Mouse (Mus musculus) intestine, embryonic 15.5 days (tissue): Measurements from ENCODE around the gene Olfr266. TPM values are rescaled to one million over a fixed set of nuclear protein-coding genes. Genes with fewer than 3 reads are reported as not detected.

ENCODE experiments used
- ATAC-seq: fragments of 200-750 bp; cut with Nextera tagmentation; 2 replicates; pipeline ENCODE4 v1.8.0; 2017; ENCODE audit warnings: moderate TSS enrichment, moderate library complexity
- H3K27ac ChIP-seq: fragments of 300-500 bp; sonication (generic); 2 replicates; pipeline ENCODE4 v1.5.1; 2015; ENCODE audit warnings: mild to moderate bottlenecking, inconsistent platforms
- H3K27me3 ChIP-seq: fragments of 300-500 bp; sonication (generic); replicated peaks from 2 replicates; pipeline ENCODE4 v1.6.1; 2015; ENCODE audit warnings: inconsistent platforms
- H3K36me3 ChIP-seq: fragments of 300-500 bp; sonication (generic); 2 replicates; pipeline ENCODE4 v1.6.1; 2015; ENCODE audit warnings: inconsistent platforms
- H3K4me1 ChIP-seq: fragments of 300-500 bp; sonication (generic); replicated peaks from 2 replicates; pipeline ENCODE4 v1.6.1; 2015; ENCODE audit warnings: inconsistent platforms
- H3K4me2 ChIP-seq: fragments of 300-500 bp; sonication (generic); replicated peaks from 2 replicates; pipeline ENCODE4 v1.6.1; 2015; ENCODE audit warnings: mild to moderate bottlenecking, inconsistent platforms
- H3K4me3 ChIP-seq: fragments of 300-500 bp; sonication (generic); replicated peaks from 2 replicates; pipeline ENCODE4 v1.5.1; 2015; ENCODE audit warnings: inconsistent platforms
- H3K9ac ChIP-seq: fragments of 300-500 bp; sonication (generic); 2 replicates; pipeline ENCODE4 v1.6.1; 2015; ENCODE audit warnings: inconsistent platforms
- H3K9me3 ChIP-seq: fragments of 300-500 bp; sonication (generic); 2 replicates; pipeline ENCODE4 v1.6.1; 2016; ENCODE audit warnings: inconsistent platforms
- WGBS: fragments of 180-500 bp; shearing (Covaris S2); methylation state at CpG from one replicate; pipeline ENCODE4 v1.1.7; 2015; 5-methylcytosine and 5-hydroxymethylcytosine counted together
- polyA plus RNA-seq: library from polyadenylated mRNA; unstranded; fragments of >200 nt; fragmentation: Nextera tagmentation; extraction: Ambion mirVana; gene quantifications from 2 replicates; pipeline ENCODE4 v1.2.1, GENCODE M21; 2015

Gene Olfr266
- not detected in 2 replicates for polyA plus RNA-seq

GRCm38 (mm10) chr3:106826187-106826586 lies at the start of gene Olfr266:
Gene Olfr266, minus strand, starts transcription at chr3:106826287.
- Histone ChIP-seq H3K4me2 (no peak within 1 kb of the TSS), H3K9ac (no peak within 1 kb of the TSS), H3K9me3 (no peaks in the 10 kb centered on the region), H3K36me3 (no peaks in the 10 kb centered on the region), H3K4me3 (no peak within 1 kb of the TSS), H3K27ac (no peak within 1 kb of the TSS), H3K4me1 (no peaks in the 10 kb centered on the region), H3K27me3 (no peaks in the 10 kb centered on the region)
- ATAC-seq = no peak
- 91% methylated on average over 1 of the region's 1 CpGs for WGBS

GRCm38 (mm10) chr3:106875626-106876025 lies 49.5 kb upstream of the Olfr266 start:
- no peak overlapping the region for H3K9ac ChIP-seq
- H3K4me1 ChIP-seq = no peaks in the 10 kb centered on the region
- H3K27ac ChIP-seq = no peak overlapping the region
- H3K9me3 ChIP-seq = no peaks in the 10 kb centered on the region
- ATAC-seq = no peak
- no peak overlapping the region for H3K4me3 ChIP-seq
- no peaks in the 10 kb centered on the region for H3K27me3 ChIP-seq
- no peaks in the 10 kb centered on the region for H3K36me3 ChIP-seq
- 97% methylated on average over 1 of the region's 1 CpGs for WGBS
- H3K4me2 ChIP-seq = no peak overlapping the region

- Histone ChIP-seq H3K4me1 (no peaks in the 10 kb centered on the region), H3K36me3 (no peaks in the 10 kb centered on the region), H3K4me3 (no peak overlapping the region), H3K9ac (no peak overlapping the region), H3K9me3 (no peaks in the 10 kb centered on the region), H3K4me2 (no peak overlapping the region), H3K27me3 (no peaks in the 10 kb centered on the region), H3K27ac (no peak overlapping the region)
- ATAC-seq = no peak
These were observed 46.8 kb upstream of the Olfr266 start for GRCm38 (mm10) chr3:106872893-106873292.

GRCm38 (mm10) chr3:106832107-106832506 lies 6.0 kb upstream of the Olfr266 start:
- no peaks in the 10 kb centered on the region for H3K9me3 ChIP-seq
- 74% methylated on average over 1 of the region's 1 CpGs for WGBS
- ATAC-seq = no peak
- H3K36me3 ChIP-seq = no peaks in the 10 kb centered on the region
- no peak overlapping the region for H3K27ac ChIP-seq
- no peak overlapping the region for H3K4me2 ChIP-seq
- no peak overlapping the region for H3K4me3 ChIP-seq
- no peak overlapping the region for H3K9ac ChIP-seq
- H3K4me1 ChIP-seq = no peaks in the 10 kb centered on the region
- no peaks in the 10 kb centered on the region for H3K27me3 ChIP-seq

- no peaks in the 10 kb centered on the region for H3K36me3 ChIP-seq
- no peaks in the 10 kb centered on the region for H3K9me3 ChIP-seq
- no peaks in the 10 kb centered on the region for H3K4me1 ChIP-seq
- no peak overlapping the region for H3K9ac ChIP-seq
- no peak overlapping the region for H3K27ac ChIP-seq
- 83% methylated on average over 2 of the region's 2 CpGs for WGBS
- ATAC-seq = no peak
- H3K4me2 ChIP-seq = no peak overlapping the region
- H3K4me3 ChIP-seq = no peak overlapping the region
- H3K27me3 ChIP-seq = no peaks in the 10 kb centered on the region
These were observed 8.4 kb downstream of the Olfr266 start for GRCm38 (mm10) chr3:106817676-106818075.

GRCm38 (mm10) chr3:106808972-106809695 lies 17.0 kb downstream of the Olfr266 start:
- H3K9ac ChIP-seq = no peak overlapping the region
- no peaks in the 10 kb centered on the region for H3K36me3 ChIP-seq
- ATAC-seq = no peak
- H3K9me3 ChIP-seq = 0 out of 2 replicates have a peak, but pooled peaks cover 4% of the 10 kb centered on the region
- WGBS = 62% methylated on average over 2 of the region's 2 CpGs
- no peaks in the 10 kb centered on the region for H3K4me1 ChIP-seq
- no peak overlapping the region for H3K4me3 ChIP-seq
- H3K27me3 ChIP-seq = no peaks in the 10 kb centered on the region
- no peak overlapping the region for H3K27ac ChIP-seq
- H3K4me2 ChIP-seq = no peak overlapping the region

GRCm38 (mm10) chr3:106798079-106798478 lies 28.0 kb downstream of the Olfr266 start:
- Histone ChIP-seq H3K27ac (no peak overlapping the region), H3K4me1 (no peaks in the 10 kb centered on the region), H3K9me3 (no peaks in the 10 kb centered on the region), H3K27me3 (no peaks in the 10 kb centered on the region), H3K4me3 (no peak overlapping the region), H3K4me2 (no peak overlapping the region), H3K9ac (no peak overlapping the region), H3K36me3 (no peaks in the 10 kb centered on the region)
- no peak for ATAC-seq

- Histone ChIP-seq H3K27ac (no peak within 1 kb of the TSS), H3K36me3 (no peaks in the 10 kb centered on the region), H3K4me3 (no peak within 1 kb of the TSS), H3K4me1 (no peaks in the 10 kb centered on the region), H3K27me3 (no peaks in the 10 kb centered on the region), H3K4me2 (no peak within 1 kb of the TSS), H3K9me3 (no peaks in the 10 kb centered on the region), H3K9ac (no peak within 1 kb of the TSS)
- ATAC-seq = no peak
- 78% methylated on average over 2 of the region's 2 CpGs for WGBS
These were observed 36.2 kb downstream of the Olfr266 start, which contains the start of gene Cd53 for GRCm38 (mm10) chr3:106789930-106790329. Gene Cd53, minus strand, starts transcription at chr3:106790149.

GRCm38 (mm10) chr3:106788440-106788887 lies 37.6 kb downstream of the Olfr266 start:
- H3K27ac ChIP-seq = no peak overlapping the region
- 66% methylated on average over 2 of the region's 2 CpGs for WGBS
- no peak overlapping the region for H3K4me2 ChIP-seq
- H3K9ac ChIP-seq = no peak overlapping the region
- no peaks in the 10 kb centered on the region for H3K27me3 ChIP-seq
- no peak overlapping the region for H3K4me3 ChIP-seq
- no peak for ATAC-seq
- no peaks in the 10 kb centered on the region for H3K36me3 ChIP-seq
- no peaks in the 10 kb centered on the region for H3K9me3 ChIP-seq
- no peaks in the 10 kb centered on the region for H3K4me1 ChIP-seq

GRCm38 (mm10) chr3:106787972-106788371 lies 38.1 kb downstream of the Olfr266 start:
- no peaks in the 10 kb centered on the region for H3K9me3 ChIP-seq
- no peak overlapping the region for H3K4me3 ChIP-seq
- no peak overlapping the region for H3K9ac ChIP-seq
- no peaks in the 10 kb centered on the region for H3K36me3 ChIP-seq
- no peaks in the 10 kb centered on the region for H3K4me1 ChIP-seq
- no peaks in the 10 kb centered on the region for H3K27me3 ChIP-seq
- no peak overlapping the region for H3K4me2 ChIP-seq
- no peak for ATAC-seq
- no peak overlapping the region for H3K27ac ChIP-seq

GRCm38 (mm10) chr3:106785130-106785529 lies 41.0 kb downstream of the Olfr266 start:
- Histone ChIP-seq H3K27me3 (no peaks in the 10 kb centered on the region), H3K36me3 (no peaks in the 10 kb centered on the region), H3K4me3 (no peak overlapping the region), H3K4me2 (no peak overlapping the region), H3K27ac (no peak overlapping the region), H3K9me3 (no peaks in the 10 kb centered on the region), H3K4me1 (no peaks in the 10 kb centered on the region), H3K9ac (no peak overlapping the region)
- ATAC-seq = no peak
- 75% methylated on average over 3 of the region's 3 CpGs for WGBS

GRCm38 (mm10) chr3:106771834-106772233 lies 54.3 kb downstream of the Olfr266 start:
- H3K4me2 ChIP-seq = no peak overlapping the region
- no peak overlapping the region for H3K4me3 ChIP-seq
- no peaks in the 10 kb centered on the region for H3K9me3 ChIP-seq
- no peak for ATAC-seq
- H3K36me3 ChIP-seq = no peaks in the 10 kb centered on the region
- WGBS = 88% methylated on average over 1 of the region's 1 CpGs
- no peak overlapping the region for H3K9ac ChIP-seq
- H3K27ac ChIP-seq = no peak overlapping the region
- no peaks in the 10 kb centered on the region for H3K27me3 ChIP-seq
- H3K4me1 ChIP-seq = no peaks in the 10 kb centered on the region
